Mouse (Mus musculus) colon, adult 2 months (tissue): Measurements from ENCODE around the gene Tsen54. TPM values are rescaled to one million over a fixed set of nuclear protein-coding genes. Genes with fewer than 3 reads are reported as not detected.

Source experiments
- polyA plus RNA-seq: library from polyadenylated mRNA; depleted of rRNA; stranded (reverse); fragments of >200 nt; gene quantifications from 2 replicates; pipeline ENCODE4 v1.2.3, GENCODE M21; 2012; rRNA removed

The Tsen54 gene
- polyA plus RNA-seq, result 48.2 and 53.0 TPM in 2 replicates

DNA sequence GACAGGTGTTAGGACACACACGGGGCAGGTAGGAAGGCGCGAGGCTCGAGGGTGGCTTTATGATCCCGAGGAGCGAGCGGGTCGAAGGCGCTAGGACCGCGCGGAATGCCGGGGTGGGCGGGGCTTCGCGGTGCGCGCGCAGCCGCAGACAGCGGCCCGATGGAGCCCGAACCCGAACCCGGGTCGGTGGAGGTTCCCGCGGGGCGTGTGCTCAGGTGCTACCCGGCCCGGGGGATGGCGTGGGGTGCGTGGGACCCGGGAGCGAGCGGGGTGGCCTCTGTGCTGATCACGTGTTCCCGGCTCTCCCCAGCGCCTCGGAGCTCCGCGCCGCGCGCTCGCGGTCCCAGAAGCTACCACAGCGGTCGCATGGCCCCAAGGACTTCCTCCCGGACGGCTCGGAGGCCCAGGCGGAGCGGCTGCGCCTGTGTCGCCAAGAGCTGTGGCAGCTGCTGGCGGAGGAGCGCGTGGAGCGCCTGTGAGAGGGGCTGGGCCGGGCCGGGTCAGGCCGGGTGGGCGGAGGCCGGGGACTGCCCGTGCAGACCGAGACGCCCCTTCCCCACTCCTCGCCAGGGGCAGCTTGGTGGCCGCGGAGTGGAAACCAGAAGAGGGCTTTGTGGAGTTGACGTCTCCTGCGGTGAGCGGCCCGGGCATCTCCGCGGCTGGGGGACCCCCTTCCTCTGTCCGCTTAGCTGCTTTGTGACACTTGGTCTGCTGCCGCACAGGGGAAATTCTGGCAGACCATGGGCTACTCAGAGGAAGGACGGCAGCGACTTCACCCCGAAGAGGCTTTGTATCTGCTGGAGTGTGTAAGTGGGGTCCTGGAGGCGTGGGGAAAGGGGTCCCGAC is at the start of gene Tsen54:
TSS of gene Tsen54 (plus strand) at position 120 of the 846 bp plus-strand sequence.

GRCm38 (mm10) chr11:115765103-115765606 is 49.4 kb upstream of the Tsen54 start, which contains the start of gene Tmem94:
Gene Tmem94, plus strand, starts transcription at chr11:115765433.

DNA sequence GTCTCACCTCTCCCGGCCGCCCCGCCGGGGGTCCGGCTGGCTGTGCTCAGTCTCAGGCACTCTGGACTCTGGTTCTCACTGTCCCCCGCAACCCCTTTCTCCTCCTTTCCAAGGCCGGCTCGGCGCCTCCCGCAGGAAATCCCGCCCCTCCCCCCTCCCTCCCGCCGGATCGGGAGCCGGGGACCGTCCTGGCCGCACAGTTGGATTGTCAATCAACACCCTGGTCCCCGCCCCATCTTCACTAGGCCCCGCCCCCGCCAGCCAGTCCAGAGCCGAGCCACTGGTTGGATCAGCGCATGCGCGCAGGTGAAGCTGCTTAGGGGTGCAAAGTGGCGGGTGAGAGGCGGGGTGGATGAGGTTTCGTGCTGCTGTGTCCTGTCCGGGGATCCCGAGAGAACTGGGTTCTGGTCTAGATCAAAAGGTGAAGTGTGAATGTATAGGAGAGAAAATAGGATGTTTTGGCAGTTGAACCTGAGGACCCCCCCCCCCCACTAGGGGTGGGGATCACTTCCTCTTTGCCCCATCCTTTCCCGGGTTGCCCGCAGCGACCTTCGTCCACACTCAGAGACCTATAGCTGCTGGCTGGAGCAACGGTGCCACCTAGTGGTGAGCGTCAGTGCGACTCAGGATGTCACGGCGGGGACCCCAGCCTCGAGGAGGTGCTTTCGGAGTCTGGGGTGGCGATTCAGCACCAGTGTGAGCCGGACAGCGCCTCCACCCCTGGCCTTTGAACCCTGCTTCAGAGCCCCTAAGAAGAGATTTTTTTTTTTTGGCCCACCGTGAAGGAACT is 822 bp upstream of the Tsen54 start, which contains the start of gene Caskin2:
TSS of gene Caskin2 (minus strand) at position 133 of the 790 bp plus-strand sequence.

GRCm38 (mm10) chr11:115823774-115824740 is 9.5 kb downstream of the Tsen54 start, which contains the start of gene Llgl2:
Gene Llgl2, plus strand, starts transcription at chr11:115824049.

DNA sequence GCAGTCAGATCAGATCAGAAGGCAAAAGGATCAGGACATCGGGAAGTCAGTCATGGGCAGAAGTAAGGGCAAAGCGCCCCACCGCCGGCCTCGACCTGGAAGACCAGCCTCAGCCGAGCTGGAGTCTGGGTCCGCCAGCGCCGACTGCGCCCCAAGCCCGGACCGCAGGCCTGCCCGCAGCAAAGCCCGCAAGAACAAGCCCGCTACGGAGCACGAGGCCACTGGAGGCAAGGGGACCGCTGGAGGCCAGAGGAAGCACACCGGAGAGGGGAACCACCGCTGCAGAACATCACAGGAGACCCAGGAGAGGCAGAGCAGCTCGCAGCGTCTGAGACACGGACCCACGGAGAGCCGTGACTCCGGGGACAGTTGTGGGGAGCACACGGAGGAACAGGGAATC is 43.8 kb downstream of the Tsen54 start, which contains the start of gene Myo15b:
TSS of gene Myo15b (plus strand) at position 53 of the 400 bp plus-strand sequence.

Other genes starting within 250 kb of the Tsen54 start
- gene Mrps7, start 210.8 kb upstream of the Tsen54 start, polyA plus RNA-seq, result 15.9 and 19.3 TPM in 2 replicates
- 18.0 and 29.5 TPM in 2 replicates for gene Gga3, start 210.7 kb upstream of the Tsen54 start, polyA plus RNA-seq
- gene Mif4gd, start 201.8 kb upstream of the Tsen54 start, polyA plus RNA-seq, result 87.1 and 118 TPM in 2 replicates
- gene Slc25a19, start 186.4 kb upstream of the Tsen54 start, polyA plus RNA-seq, result 29.7 and 37.1 TPM in 2 replicates
- gene Grb2, start 106.1 kb upstream of the Tsen54 start, polyA plus RNA-seq, result 41.4 and 42.7 TPM in 2 replicates
- gene Tmem94, start 49.3 kb upstream of the Tsen54 start, polyA plus RNA-seq, result 156 and 168 TPM in 2 replicates
- 85.6 and 103 TPM in 2 replicates for gene Caskin2, start 1.1 kb upstream of the Tsen54 start, polyA plus RNA-seq
- 301 and 349 TPM in 2 replicates for gene Llgl2, start 9.3 kb downstream of the Tsen54 start, polyA plus RNA-seq
- gene Myo15b, start 43.7 kb downstream of the Tsen54 start, polyA plus RNA-seq, result 926 and 1,010 TPM in 2 replicates
- 6.9 and 11.9 TPM in 2 replicates for gene Smim5, start 85.2 kb downstream of the Tsen54 start, polyA plus RNA-seq
- 41.7 and 44.8 TPM in 2 replicates for gene Smim6, start 97.3 kb downstream of the Tsen54 start, polyA plus RNA-seq
- 22.2 and 24.5 TPM in 2 replicates for gene Sap30bp, start 118.6 kb downstream of the Tsen54 start, polyA plus RNA-seq
- gene Recql5, start 118.8 kb downstream of the Tsen54 start, polyA plus RNA-seq, result 13.6 and 14.4 TPM in 2 replicates
- 98.9 and 117 TPM in 2 replicates for gene Itgb4, start 160.0 kb downstream of the Tsen54 start, polyA plus RNA-seq
- gene Galk1, start 198.0 kb downstream of the Tsen54 start, polyA plus RNA-seq, result 43.0 and 47.7 TPM in 2 replicates
- 237 and 327 TPM in 2 replicates for gene H3f3b, start 213.2 kb downstream of the Tsen54 start, polyA plus RNA-seq
- 27.9 and 33.1 TPM in 2 replicates for gene Unk, start 215.6 kb downstream of the Tsen54 start, polyA plus RNA-seq